Mouse (Mus musculus): ENCODE measurements around the gene AW549877. TPM values are rescaled to one million over a fixed set of nuclear protein-coding genes. Genes with fewer than 3 reads are reported as not detected.

Gene AW549877
- 177 TPM for polyA plus RNA-seq (2014; fragmentation: Illumina TruSeq; extraction: RNeasy Lipid Tissue Mini Kit (QIAGEN cat#74804); ENCODE audit: low read depth, low replicate concordance)

GRCm38 (mm10) chr15:3995448-3996266, at the start of gene AW549877:
Gene AW549877 (minus strand): TSS chr15:3995744.

GRCm38 (mm10) chr15:4026231-4026773, 30.8 kb upstream of the AW549877 start, which contains the start of gene Oxct1:
Gene Oxct1 (plus strand): TSS chr15:4026383.

DNA sequence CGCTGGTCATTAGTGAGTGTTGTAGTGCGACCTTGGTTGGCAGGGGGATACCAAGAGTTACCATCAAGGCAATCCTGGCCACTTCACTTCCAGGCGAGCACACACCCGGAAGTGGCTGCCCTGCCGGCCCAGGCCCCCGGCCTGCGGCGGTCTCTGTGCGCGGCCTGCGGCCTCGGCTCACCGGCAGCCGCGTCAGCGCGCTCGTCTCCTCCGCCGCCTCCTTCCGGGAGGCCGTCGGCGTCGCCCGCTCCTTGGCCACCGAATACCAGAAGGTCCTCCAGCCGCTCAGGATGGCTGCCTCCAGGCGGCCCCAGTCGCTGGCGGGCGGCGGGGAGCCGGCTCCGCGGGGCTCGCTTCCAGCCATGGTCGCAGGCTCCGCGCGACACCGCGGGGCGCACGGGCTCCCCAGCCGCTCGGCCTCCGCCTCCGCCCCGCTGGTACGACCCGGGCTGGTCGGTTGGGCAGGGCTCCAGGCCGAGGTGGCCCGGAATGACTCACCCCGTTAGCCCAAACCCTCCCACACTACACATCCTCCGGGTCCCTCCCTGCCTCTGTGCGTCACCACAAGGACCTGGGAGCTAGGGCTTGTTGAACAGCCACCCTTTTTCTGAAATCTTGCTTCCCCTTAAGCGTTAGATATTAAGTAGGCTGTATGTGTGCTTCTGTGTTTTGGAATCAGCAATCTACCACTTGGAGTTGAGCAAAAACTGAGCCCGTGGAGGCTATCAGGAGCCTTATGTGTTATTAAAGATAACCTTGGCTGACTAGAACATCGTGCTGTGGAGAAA, 16.3 kb downstream of the AW549877 start, which contains the start of gene Fbxo4:
Gene Fbxo4 (minus strand): TSS at position 513 of the 788 bp plus-strand sequence.

Other genes starting within 250 kb of the AW549877 start
- 23.5 TPM for gene Fbxo4, start 16.2 kb downstream of the AW549877 start, polyA plus RNA-seq (2014; fragmentation: Illumina TruSeq; extraction: RNeasy Lipid Tissue Mini Kit (QIAGEN cat#74804); ENCODE audit: low read depth, low replicate concordance)
- 2,017 TPM for gene Oxct1, start 30.6 kb upstream of the AW549877 start, polyA plus RNA-seq (2014; fragmentation: Illumina TruSeq; extraction: RNeasy Lipid Tissue Mini Kit (QIAGEN cat#74804); ENCODE audit: low read depth, low replicate concordance)

Data from kidney, adult 10 weeks (tissue).